Mouse (Mus musculus) heart, adult 2 months (tissue): ENCODE measurements at regions not wholly inside any gene's neighbourhood (a gene's known extent, or its start where the extent isn't known, plus 50 kb on each side); places are given as distances from the start of the nearest gene placed in this dataset.

ENCODE experiments used
- CTCF ChIP-seq: fragments of 200-600 bp; IDR thresholded peaks from 2 replicates; pipeline ENCODE4 v1.8.1; 2022; ENCODE audit warnings: antibody characterized with exemption, mild to moderate bottlenecking, moderate library complexity
- POLR2A ChIP-seq: fragments of 200-500 bp; IDR thresholded peaks from 2 replicates; pipeline ENCODE4 v1.6.1; 2011; ENCODE audit warnings: mild to moderate bottlenecking, low read depth, low read length, control low read depth; ENCODE audit not compliant: insufficient read depth

DNA sequence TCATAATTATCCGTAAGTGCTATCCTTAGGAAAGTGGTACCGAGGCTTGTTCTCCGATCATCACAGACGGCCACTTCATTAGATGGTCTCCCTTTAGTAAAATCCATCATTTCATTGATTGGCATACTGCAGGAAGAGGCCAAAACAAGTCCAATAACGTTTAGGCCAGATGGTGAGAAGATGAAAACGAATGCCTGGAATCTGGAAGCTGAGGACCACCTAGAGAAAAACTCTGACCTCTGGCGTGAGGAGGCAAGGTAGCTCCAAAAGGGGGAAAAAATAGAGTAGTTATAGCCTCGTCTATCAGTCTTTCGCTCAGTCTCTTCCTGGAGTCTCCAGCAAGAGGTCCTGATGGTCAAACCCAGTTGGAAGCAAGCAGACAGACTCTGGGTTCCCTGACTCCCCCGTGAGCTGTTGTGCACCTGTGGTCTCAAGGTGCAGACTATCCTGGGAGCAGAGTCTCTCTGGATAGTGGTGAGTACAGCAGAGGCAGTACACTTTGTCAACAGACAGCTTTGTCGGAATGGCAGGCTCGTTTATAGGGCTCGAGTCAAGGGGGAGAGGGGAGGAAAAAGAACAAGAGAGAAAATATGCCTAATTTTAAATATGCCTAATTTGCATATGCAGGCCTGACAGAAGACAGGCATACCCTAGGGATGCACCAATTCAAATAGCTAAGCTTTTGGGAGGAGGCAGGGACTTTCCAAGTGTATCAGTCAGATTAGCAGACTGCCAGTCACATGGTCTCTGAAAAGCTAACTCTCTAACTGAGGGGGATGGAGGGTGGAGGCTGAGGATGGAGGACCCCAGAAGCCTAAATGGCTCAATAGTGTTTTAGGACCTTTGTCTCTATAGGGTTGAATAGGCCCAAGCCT is 73.0 kb upstream of the Atp2b1 start:
- TF ChIP-seq CTCF (no peak), POLR2A (no peak)
